Mouse (Mus musculus): ENCODE results near the gene Slc1a7. TPM values are rescaled to one million over a fixed set of nuclear protein-coding genes. Genes with fewer than 3 reads are reported as not detected.

Slc1a7 gene
- polyA plus RNA-seq, 1 experiment from 2014 or later: 0.08 TPM

- no peaks in the 10 kb centered on the region for H3K27me3 ChIP-seq (ENCODE audit: control insufficient read depth, insufficient read depth, low read length)
- no peak overlapping the region for H3K4me3 ChIP-seq (replicated peaks; ENCODE audit: low read length)
- no peaks in the 10 kb centered on the region for H3K36me3 ChIP-seq (replicated peaks; ENCODE audit: control insufficient read depth, insufficient read depth)
- ATAC-seq (ENCODE audit: low FRiP score) (no peak), DNase-seq (ENCODE audit: low spot score) (no peak)
- WGBS: 81% methylated on average over 3 of the region's 3 CpGs
- no peak overlapping the region for H3K9ac ChIP-seq
- no peaks in the 10 kb centered on the region for H3K9me3 ChIP-seq (ENCODE audit: control insufficient read depth, low read length)
- H3K27ac ChIP-seq: no peak overlapping the region
- peaks cover 5% of the 10 kb centered on the region for H3K4me1 ChIP-seq (replicated peaks; ENCODE audit: control insufficient read depth, insufficient read depth, low read length)
- H3K4me2 ChIP-seq (replicated peaks): no peak overlapping the region
These were observed 48.2 kb downstream of the Slc1a7 start for GRCm38 (mm10) chr4:108016321-108016720.

GRCm38 (mm10) chr4:108017839-108018238, 49.7 kb downstream of the Slc1a7 start:
- H3K9ac ChIP-seq: no peak overlapping the region
- no peak overlapping the region for H3K27ac ChIP-seq
- no peak overlapping the region for H3K4me3 ChIP-seq (replicated peaks; ENCODE audit: low read length)
- no peaks in the 10 kb centered on the region for H3K36me3 ChIP-seq (replicated peaks; ENCODE audit: control insufficient read depth, insufficient read depth)
- peaks cover 5% of the 10 kb centered on the region for H3K4me1 ChIP-seq (replicated peaks; ENCODE audit: control insufficient read depth, insufficient read depth, low read length)
- WGBS: 84% methylated on average over 7 of the region's 7 CpGs
- no peaks in the 10 kb centered on the region for H3K9me3 ChIP-seq (ENCODE audit: control insufficient read depth, low read length)
- no peaks in the 10 kb centered on the region for H3K27me3 ChIP-seq (ENCODE audit: control insufficient read depth, insufficient read depth, low read length)
- DNase-seq (ENCODE audit: low spot score): no peak
- no peak overlapping the region for H3K4me2 ChIP-seq (replicated peaks)
- ATAC-seq (ENCODE audit: low FRiP score): no peak

DNA sequence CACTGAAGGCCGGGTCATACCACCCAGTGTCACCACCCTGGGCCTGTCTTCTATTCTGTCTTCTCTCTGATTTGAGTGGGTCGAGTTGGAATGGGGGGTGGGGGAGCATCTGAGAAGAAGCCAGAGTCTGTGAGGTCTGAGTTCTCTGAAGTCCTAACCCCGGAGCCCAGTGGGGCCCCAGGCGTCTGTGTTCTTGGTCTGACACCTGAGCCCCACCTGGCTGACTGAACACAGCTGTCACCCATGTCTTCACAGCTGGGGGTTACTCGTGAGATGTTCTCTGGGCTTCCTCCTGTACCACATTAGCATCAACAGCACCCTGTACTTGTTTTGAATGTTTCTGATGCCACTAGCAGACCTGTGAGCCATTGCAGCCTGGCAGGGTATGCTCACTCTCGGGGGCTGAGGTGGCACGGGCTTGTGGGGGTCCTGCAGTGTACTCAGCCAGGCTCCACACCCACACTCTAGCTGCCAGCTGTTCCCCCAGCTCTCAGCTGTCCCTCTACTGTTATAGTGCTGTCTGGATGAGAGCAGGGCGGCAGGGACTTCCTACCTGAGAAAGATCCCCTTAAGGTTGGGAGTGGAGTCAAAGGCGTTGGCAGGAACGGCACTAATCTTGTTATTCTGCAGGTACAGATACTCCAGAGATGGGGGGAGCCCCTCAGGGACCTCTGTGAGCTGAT, 50.2 kb downstream of the Slc1a7 start:
- H3K27me3 ChIP-seq (ENCODE audit: control insufficient read depth, insufficient read depth, low read length): no peaks in the 10 kb centered on the region
- H3K27ac ChIP-seq: no peak overlapping the region

GRCm38 (mm10) chr4:108018961-108019921, 51.1 kb downstream of the Slc1a7 start:
- ATAC-seq (ENCODE audit: low FRiP score) (0 out of 2 replicates have a peak, but pooled peaks have one; percentile 29), DNase-seq (ENCODE audit: low spot score) (no peak)
- Histone ChIP-seq H3K36me3 (replicated peaks; ENCODE audit: control insufficient read depth, insufficient read depth) (no peaks in the 10 kb centered on the region), H3K9ac (no peak overlapping the region), H3K4me1 (replicated peaks; ENCODE audit: control insufficient read depth, insufficient read depth, low read length) (peaks cover 5% of the 10 kb centered on the region), H3K4me2 (replicated peaks) (no peak overlapping the region), H3K27ac (no peak overlapping the region), H3K9me3 (ENCODE audit: control insufficient read depth, low read length) (no peaks in the 10 kb centered on the region), H3K27me3 (ENCODE audit: control insufficient read depth, insufficient read depth, low read length) (no peaks in the 10 kb centered on the region), H3K4me3 (replicated peaks; ENCODE audit: low read length) (no peak overlapping the region)
- WGBS: 55% methylated on average over 14 of the region's 14 CpGs

More for the DNA sequence above, 50.2 kb downstream of the Slc1a7 start:
- peaks cover 5% of the 10 kb centered on the region for H3K4me1 ChIP-seq (replicated peaks; ENCODE audit: control insufficient read depth, insufficient read depth, low read length)
- WGBS: 67% methylated on average over 10 of the region's 10 CpGs
- no peak overlapping the region for H3K9ac ChIP-seq
- H3K36me3 ChIP-seq (replicated peaks; ENCODE audit: control insufficient read depth, insufficient read depth): no peaks in the 10 kb centered on the region
- H3K4me3 ChIP-seq (replicated peaks; ENCODE audit: low read length): no peak overlapping the region
- no peak for ATAC-seq (ENCODE audit: low FRiP score)
- H3K4me2 ChIP-seq (replicated peaks): no peak overlapping the region
- H3K9me3 ChIP-seq (ENCODE audit: control insufficient read depth, low read length): no peaks in the 10 kb centered on the region
- DNase-seq (ENCODE audit: low spot score): no peak

DNA sequence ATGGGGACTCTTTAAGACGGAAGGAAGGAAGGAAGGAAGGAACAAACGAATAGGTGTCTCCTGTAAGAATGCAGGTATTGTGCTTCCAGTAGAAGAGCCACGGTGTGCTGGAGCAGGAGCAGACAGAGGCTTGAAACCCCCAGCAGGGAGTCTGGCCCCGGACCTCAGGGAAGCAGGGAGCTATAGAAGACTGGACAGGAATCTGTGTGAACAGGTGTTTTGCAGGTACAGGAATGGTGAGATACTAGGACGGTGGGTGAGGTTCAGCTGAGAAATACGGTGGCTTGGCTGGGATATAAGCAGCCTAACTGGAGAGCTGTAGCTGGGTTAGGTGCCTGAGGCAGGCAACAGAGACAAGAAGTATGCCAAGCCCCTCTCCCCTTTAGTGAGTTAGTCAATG, 52.0 kb downstream of the Slc1a7 start:
- ATAC-seq (ENCODE audit: low FRiP score) (no peak), DNase-seq (ENCODE audit: low spot score) (no peak)
- Histone ChIP-seq H3K4me3 (replicated peaks; ENCODE audit: low read length) (no peak overlapping the region), H3K4me2 (replicated peaks) (no peak overlapping the region), H3K9me3 (ENCODE audit: control insufficient read depth, low read length) (no peaks in the 10 kb centered on the region), H3K4me1 (replicated peaks; ENCODE audit: control insufficient read depth, insufficient read depth, low read length) (peaks cover 5% of the 10 kb centered on the region), H3K27me3 (ENCODE audit: control insufficient read depth, insufficient read depth, low read length) (no peaks in the 10 kb centered on the region), H3K36me3 (replicated peaks; ENCODE audit: control insufficient read depth, insufficient read depth) (no peaks in the 10 kb centered on the region), H3K9ac (no peak overlapping the region), H3K27ac (no peak overlapping the region)
- WGBS: 83% methylated on average over 6 of the region's 6 CpGs

- 77% methylated on average over 4 of the region's 4 CpGs for WGBS
- no peaks in the 10 kb centered on the region for H3K36me3 ChIP-seq (replicated peaks; ENCODE audit: control insufficient read depth, insufficient read depth)
- no peak overlapping the region for H3K4me3 ChIP-seq (replicated peaks; ENCODE audit: low read length)
These were observed 55.1 kb downstream of the Slc1a7 start for GRCm38 (mm10) chr4:108023186-108023585.

DNA sequence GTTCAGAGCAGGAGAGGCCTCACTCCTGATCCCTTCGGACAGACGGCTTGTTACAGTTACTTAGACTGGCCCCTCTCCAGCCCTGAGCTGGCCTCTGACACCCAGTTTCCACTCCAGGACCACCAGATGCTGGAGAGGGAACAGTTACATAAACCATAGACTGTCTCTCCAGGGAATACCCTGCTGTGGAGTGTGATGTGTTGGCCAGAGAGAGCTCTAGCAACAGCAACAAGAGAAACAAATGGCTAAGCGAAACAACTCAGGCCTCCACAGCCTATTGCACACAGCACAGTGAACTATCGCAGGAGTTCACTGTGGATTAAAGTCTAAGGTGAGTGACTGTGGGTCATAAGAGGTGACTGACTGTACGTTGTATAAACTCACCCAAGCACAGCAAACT, 56.5 kb downstream of the Slc1a7 start:
- Histone ChIP-seq H3K27ac (no peak overlapping the region), H3K36me3 (replicated peaks; ENCODE audit: control insufficient read depth, insufficient read depth) (no peaks in the 10 kb centered on the region), H3K9ac (no peak overlapping the region), H3K4me2 (replicated peaks) (no peak overlapping the region), H3K9me3 (ENCODE audit: control insufficient read depth, low read length) (no peaks in the 10 kb centered on the region), H3K4me1 (replicated peaks; ENCODE audit: control insufficient read depth, insufficient read depth, low read length) (no peaks in the 10 kb centered on the region), H3K27me3 (ENCODE audit: control insufficient read depth, insufficient read depth, low read length) (peaks cover 4% of the 10 kb centered on the region), H3K4me3 (replicated peaks; ENCODE audit: low read length) (no peak overlapping the region)
- 72% methylated on average over 5 of the region's 5 CpGs for whole genome bisulfite sequencing
- ATAC-seq (ENCODE audit: low FRiP score) (no peak), DNase-seq (ENCODE audit: low spot score) (no peak)

More at GRCm38 (mm10) chr4:108023186-108023585, 55.1 kb downstream of the Slc1a7 start:
- no peak overlapping the region for H3K4me2 ChIP-seq (replicated peaks)
- H3K4me1 ChIP-seq (replicated peaks; ENCODE audit: control insufficient read depth, insufficient read depth, low read length): peaks cover 5% of the 10 kb centered on the region
- DNase-seq (ENCODE audit: low spot score) (no peak), ATAC-seq (ENCODE audit: low FRiP score) (no peak)
- no peak overlapping the region for H3K27ac ChIP-seq
- no peaks in the 10 kb centered on the region for H3K27me3 ChIP-seq (ENCODE audit: control insufficient read depth, insufficient read depth, low read length)
- no peaks in the 10 kb centered on the region for H3K9me3 ChIP-seq (ENCODE audit: control insufficient read depth, low read length)
- H3K9ac ChIP-seq: no peak overlapping the region

DNA sequence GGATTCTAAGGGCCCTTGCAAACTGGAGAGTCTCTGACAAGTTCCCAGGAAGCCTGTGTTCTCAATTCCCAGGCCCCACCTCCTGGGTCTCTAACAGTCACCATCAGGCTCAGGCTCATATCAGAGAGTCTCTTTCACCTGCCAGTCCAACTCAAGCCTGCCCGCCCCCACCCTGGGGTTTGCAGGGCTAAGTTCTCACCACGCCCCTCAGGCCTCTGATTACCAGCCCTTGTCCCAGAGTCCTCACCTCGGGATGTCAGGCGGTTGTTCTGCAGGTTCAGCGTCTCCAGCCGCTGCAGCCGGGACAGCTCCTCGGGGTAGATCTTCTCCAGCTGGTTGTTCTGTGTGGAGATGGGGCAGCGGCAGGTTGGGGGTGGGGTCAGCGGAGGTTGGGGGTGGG, 57.1 kb downstream of the Slc1a7 start:
- Histone ChIP-seq H3K4me2 (replicated peaks) (no peak overlapping the region), H3K4me1 (replicated peaks; ENCODE audit: control insufficient read depth, insufficient read depth, low read length) (no peaks in the 10 kb centered on the region), H3K36me3 (replicated peaks; ENCODE audit: control insufficient read depth, insufficient read depth) (no peaks in the 10 kb centered on the region), H3K9me3 (ENCODE audit: control insufficient read depth, low read length) (no peaks in the 10 kb centered on the region), H3K27ac (no peak overlapping the region), H3K27me3 (ENCODE audit: control insufficient read depth, insufficient read depth, low read length) (peaks cover 11% of the 10 kb centered on the region), H3K9ac (no peak overlapping the region), H3K4me3 (replicated peaks; ENCODE audit: low read length) (no peak overlapping the region)
- DNase-seq (ENCODE audit: low spot score): no peak
- ATAC-seq (ENCODE audit: low FRiP score): no peak
- 3% methylated on average over 10 of the region's 10 CpGs for WGBS

GRCm38 (mm10) chr4:108026193-108026592, 58.1 kb downstream of the Slc1a7 start:
- Histone ChIP-seq H3K4me2 (replicated peaks) (no peak overlapping the region), H3K9me3 (ENCODE audit: control insufficient read depth, low read length) (no peaks in the 10 kb centered on the region), H3K27me3 (ENCODE audit: control insufficient read depth, insufficient read depth, low read length) (peaks cover 20% of the 10 kb centered on the region), H3K4me1 (replicated peaks; ENCODE audit: control insufficient read depth, insufficient read depth, low read length) (no peaks in the 10 kb centered on the region), H3K27ac (no peak overlapping the region), H3K4me3 (replicated peaks; ENCODE audit: low read length) (no peak overlapping the region), H3K36me3 (replicated peaks; ENCODE audit: control insufficient read depth, insufficient read depth) (no peaks in the 10 kb centered on the region), H3K9ac (no peak overlapping the region)
- ATAC-seq (ENCODE audit: low FRiP score) (no peak), DNase-seq (ENCODE audit: low spot score) (no peak)
- WGBS: 43% methylated on average over 3 of the region's 3 CpGs

Measured in hindbrain, embryonic 14.5 days (tissue).